Mouse (Mus musculus): ENCODE measurements at regions not wholly inside any gene's neighbourhood (a gene's known extent, or its start where the extent isn't known, plus 50 kb on each side); places are given as distances from the start of the nearest gene placed in this dataset.
"Not testable (repeated sequence)": the region's sequence is repeated elsewhere in the genome, so short reads cannot be mapped to it uniquely, and the experiment has no call there.

- intact Hi-C loops (cut with DNase I): no loop called here
Measured at GRCm38 (mm10) chr12:93812963-93813733, 1878.9 kb upstream of the Flrt2 start.

GRCm38 (mm10) chr12:93850944-93851520 is 1841.0 kb upstream of the Flrt2 start:
- intact Hi-C loops (cut with DNase I): no loop called here

GRCm38 (mm10) chr12:93851660-93852059 is 1840.4 kb upstream of the Flrt2 start:
- intact Hi-C loops (cut with DNase I): no loop called here

- intact Hi-C loops (cut with DNase I): no loop called here
Measured at GRCm38 (mm10) chr12:93885946-93886345, 1806.1 kb upstream of the Flrt2 start.

GRCm38 (mm10) chr12:93890109-93890508 is 1801.9 kb upstream of the Flrt2 start:
- intact Hi-C loops (cut with DNase I): no loop called here

- intact Hi-C loops (cut with DNase I): not testable (repeated sequence)
Measured at GRCm38 (mm10) chr12:93928541-93929238, 1763.3 kb upstream of the Flrt2 start.

GRCm38 (mm10) chr12:93929239-93929563 is 1762.8 kb upstream of the Flrt2 start:
- intact Hi-C loops (cut with DNase I): not testable (repeated sequence)

GRCm38 (mm10) chr12:93930242-93930641 is 1761.8 kb upstream of the Flrt2 start:
- intact Hi-C loops (cut with DNase I): not testable (repeated sequence)

- intact Hi-C loops (cut with DNase I): no loop called here
Measured at GRCm38 (mm10) chr12:93960869-93961268, 1731.2 kb upstream of the Flrt2 start.

- intact Hi-C loops (cut with DNase I): no loop called here
Measured at GRCm38 (mm10) chr12:93981307-93981706, 1710.7 kb upstream of the Flrt2 start.

GRCm38 (mm10) chr12:93991531-93991930 is 1700.5 kb upstream of the Flrt2 start:
- intact Hi-C loops (cut with DNase I): no loop called here

GRCm38 (mm10) chr12:93993875-93994274 is 1698.2 kb upstream of the Flrt2 start:
- intact Hi-C loops (cut with DNase I): no loop called here

- intact Hi-C loops (cut with DNase I): no loop called here
Measured at GRCm38 (mm10) chr12:94015946-94016345, 1676.1 kb upstream of the Flrt2 start.

GRCm38 (mm10) chr12:94031364-94031763 is 1660.7 kb upstream of the Flrt2 start:
- intact Hi-C loops (cut with DNase I): no loop called here

- intact Hi-C loops (cut with DNase I): no loop called here
Measured at GRCm38 (mm10) chr12:94047972-94048371, 1644.1 kb upstream of the Flrt2 start.

- intact Hi-C loops (cut with DNase I): no loop called here
Measured at GRCm38 (mm10) chr12:94057767-94058166, 1634.3 kb upstream of the Flrt2 start.

GRCm38 (mm10) chr12:94059641-94060040 is 1632.4 kb upstream of the Flrt2 start:
- intact Hi-C loops (cut with DNase I): no loop called here

- intact Hi-C loops (cut with DNase I): no loop called here
Measured at GRCm38 (mm10) chr12:94060336-94060735, 1631.7 kb upstream of the Flrt2 start.

- intact Hi-C loops (cut with DNase I): no loop called here
Measured at GRCm38 (mm10) chr12:94066444-94067152, 1625.4 kb upstream of the Flrt2 start.

- intact Hi-C loops (cut with DNase I): no loop called here
Measured at GRCm38 (mm10) chr12:94070940-94071505, 1621.0 kb upstream of the Flrt2 start.

GRCm38 (mm10) chr12:94105582-94106162 is 1586.4 kb upstream of the Flrt2 start:
- intact Hi-C loops (cut with DNase I): no loop called here

Measured in adrenal gland (tissue).